Mouse (Mus musculus) left cerebral cortex, adult 18-20 months (tissue): ENCODE measurements around the gene Noto. TPM values are rescaled to one million over a fixed set of nuclear protein-coding genes. Genes with fewer than 3 reads are reported as not detected.

ENCODE experiments used
- DNase-seq, 2 experiments: peaks; one replicate each; pipeline ENCODE4 v3.0.0; 2021 to 2022; ENCODE audit warnings: low spot score in 2 of 2, mixed read lengths in 1 of 2
- total RNA-seq, 2 experiments: library from RNA; stranded (reverse); gene quantifications; 2 replicates each; pipeline ENCODE4 v1.2.3; 2021

Noto gene
- total RNA-seq, 2 experiments from 2014 or later: not detected

DNA sequence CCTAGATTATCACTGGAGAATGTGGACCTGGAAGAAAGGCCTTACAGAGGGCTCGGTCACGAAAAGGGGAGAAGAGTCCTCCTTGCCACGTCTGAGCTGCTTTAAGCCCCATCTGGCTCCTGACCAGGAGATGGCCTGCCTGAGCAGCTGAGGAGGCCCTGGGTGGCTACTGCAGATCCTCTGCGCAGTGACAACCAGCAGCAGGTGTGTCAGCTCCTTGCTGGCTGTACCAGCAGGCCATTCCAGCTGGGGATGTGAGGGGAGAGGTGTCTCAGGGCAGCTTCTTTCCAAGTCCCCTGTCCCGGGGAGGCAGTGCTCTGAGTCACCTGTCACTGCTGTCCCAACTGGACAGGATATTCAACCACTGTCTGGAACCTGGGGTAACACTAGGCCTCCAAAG is 48.9 kb downstream of the Noto start:
- no peak for DNase-seq

- DNase-seq: no peak
Observed at GRCm38 (mm10) chr6:85475581-85475980, 51.9 kb downstream of the Noto start.

GRCm38 (mm10) chr6:85477366-85477917 is 53.8 kb downstream of the Noto start:
- DNase-seq: no peak

DNA sequence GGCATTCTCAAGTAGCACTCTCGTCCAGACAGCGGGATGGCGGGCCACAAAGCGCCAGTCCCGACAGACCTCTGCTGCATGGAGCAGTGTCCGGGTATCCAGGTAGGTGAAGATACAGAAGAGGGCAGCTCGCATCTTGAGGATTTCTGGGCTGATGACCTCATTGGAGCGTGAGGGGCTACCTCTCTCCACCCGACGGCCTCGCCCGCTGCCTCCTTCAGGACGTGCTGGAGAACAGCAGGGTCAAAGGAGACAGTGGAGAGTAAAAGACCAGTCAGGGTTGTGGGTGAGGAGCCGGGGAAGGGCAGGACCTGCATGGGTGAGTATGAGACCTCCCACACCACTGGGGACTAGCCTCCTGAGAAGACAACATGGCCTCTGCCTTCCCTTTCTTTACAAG is 54.7 kb downstream of the Noto start:
- DNase-seq: no peak

Other genes starting within 250 kb of the Noto start
- 10 to 100 TPM; 32.5 to 42.6 TPM for gene Emx1, start 236.4 kb upstream of the Noto start, total RNA-seq
- gene Sfxn5, start 90.5 kb upstream of the Noto start, total RNA-seq: 100 to 1,000 TPM; 163 to 164 TPM
- 10 to 100 TPM; 81.7 to 82.1 TPM for gene Rab11fip5, start 49.3 kb upstream of the Noto start, total RNA-seq
- 10 to 100 TPM; 54.8 to 55.3 TPM for gene Smyd5, start 8.1 kb downstream of the Noto start, total RNA-seq
- 100 to 1,000 TPM; 227 to 234 TPM for gene Cct7, start 27.6 kb downstream of the Noto start, total RNA-seq
- gene Pradc1, start 28.1 kb downstream of the Noto start, total RNA-seq: 10 to 100 TPM; 20.3 to 28.0 TPM
- 10 to 100 TPM; 91.2 to 92.5 TPM for gene Fbxo41, start 79.1 kb downstream of the Noto start, total RNA-seq
- gene Egr4, start 89.7 kb downstream of the Noto start, total RNA-seq: 10 to 100 TPM; 52.1 to 74.8 TPM
- 1 to 10 TPM; 8.5 to 9.4 TPM for gene Alms1, start 163.6 kb downstream of the Noto start, total RNA-seq